Mouse (Mus musculus): ENCODE results near the gene Zfp618. TPM values are rescaled to one million over a fixed set of nuclear protein-coding genes. Genes with fewer than 3 reads are reported as not detected.

The Zfp618 gene
- polyA plus RNA-seq, 1 experiment: 12.8 TPM

- no peaks in the 10 kb centered on the region for H3K27me3 ChIP-seq (ENCODE audit: control insufficient read depth, insufficient read depth, low read length)
Measured at GRCm38 (mm10) chr4:63155596-63155995, 190.2 kb downstream of the Zfp618 start.

DNA sequence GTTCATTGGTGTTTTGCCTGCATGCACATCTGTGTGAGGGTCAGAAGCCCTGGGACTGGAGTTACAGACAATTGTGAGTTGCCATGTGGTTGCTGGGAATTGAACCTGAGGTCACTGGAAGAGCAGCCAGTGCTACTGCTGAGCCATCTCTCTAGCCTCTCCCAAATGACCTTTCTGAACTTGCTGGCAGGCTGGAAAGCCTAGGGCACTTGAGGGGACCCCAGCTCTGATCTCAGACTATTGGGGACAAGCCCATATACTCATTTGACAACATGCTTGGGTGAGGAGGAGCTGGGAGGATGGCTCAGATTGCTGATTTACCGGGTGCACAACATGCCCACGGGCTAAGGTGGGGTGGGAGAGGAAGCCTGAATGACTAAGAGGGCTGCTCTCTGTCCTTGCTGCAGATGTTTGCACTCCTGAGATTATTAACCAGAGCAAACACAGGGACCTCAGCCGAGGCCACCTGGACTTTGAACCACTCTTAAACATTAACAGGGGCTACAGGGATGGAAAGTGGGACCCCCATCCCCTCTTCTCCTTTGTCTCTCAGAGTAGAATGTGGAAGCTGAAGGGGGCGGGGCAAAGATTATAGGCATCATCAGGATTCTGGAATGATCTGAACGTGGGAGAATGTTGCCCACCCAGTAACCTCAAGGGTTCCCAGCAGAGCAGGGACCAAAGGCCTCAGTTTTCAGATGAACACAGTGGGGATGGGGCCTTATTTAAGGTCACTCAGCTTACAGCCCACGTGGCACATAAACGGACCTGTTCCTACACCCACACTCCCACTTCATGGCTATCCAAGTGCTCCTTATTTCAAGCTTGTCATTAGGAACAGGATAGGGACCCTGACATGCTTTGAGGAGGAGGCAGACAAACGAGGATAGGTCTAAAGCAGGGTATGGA is 191.6 kb downstream of the Zfp618 start:
- Histone ChIP-seq H3K4me3 (ENCODE audit: control insufficient read depth, low read depth, low read length) (no peak overlapping the region), H3K27ac (ENCODE audit: control insufficient read depth, insufficient read depth, low read depth, low read length) (no peak overlapping the region), H3K27me3 (ENCODE audit: control insufficient read depth, insufficient read depth, low read length) (no peaks in the 10 kb centered on the region), H3K36me3 (ENCODE audit: control insufficient read depth, insufficient read depth, low read length) (no peaks in the 10 kb centered on the region), H3K4me1 (ENCODE audit: control insufficient read depth, insufficient read depth, low read length) (no peaks in the 10 kb centered on the region)
- TF ChIP-seq CTCF (IDR thresholded peaks at IDR 0.05; ENCODE audit: control insufficient read depth, insufficient read depth, insufficient replicate concordance, low read depth, low read length): no peak
- no peak for TF ChIP-seq POLR2A (IDR thresholded peaks at IDR 0.05; ENCODE audit: control insufficient read depth, low read depth, low read length)

More at GRCm38 (mm10) chr4:63155596-63155995, 190.2 kb downstream of the Zfp618 start:
- Histone ChIP-seq H3K27ac (ENCODE audit: control insufficient read depth, insufficient read depth, low read depth, low read length) (no peak overlapping the region), H3K36me3 (ENCODE audit: control insufficient read depth, insufficient read depth, low read length) (no peaks in the 10 kb centered on the region), H3K4me3 (ENCODE audit: control insufficient read depth, low read depth, low read length) (no peak overlapping the region), H3K4me1 (ENCODE audit: control insufficient read depth, insufficient read depth, low read length) (no peaks in the 10 kb centered on the region)
- no peak for TF ChIP-seq POLR2A (IDR thresholded peaks at IDR 0.05; ENCODE audit: control insufficient read depth, low read depth, low read length)
- TF ChIP-seq CTCF (IDR thresholded peaks at IDR 0.05; ENCODE audit: control insufficient read depth, insufficient read depth, insufficient replicate concordance, low read depth, low read length): no peak

DNA sequence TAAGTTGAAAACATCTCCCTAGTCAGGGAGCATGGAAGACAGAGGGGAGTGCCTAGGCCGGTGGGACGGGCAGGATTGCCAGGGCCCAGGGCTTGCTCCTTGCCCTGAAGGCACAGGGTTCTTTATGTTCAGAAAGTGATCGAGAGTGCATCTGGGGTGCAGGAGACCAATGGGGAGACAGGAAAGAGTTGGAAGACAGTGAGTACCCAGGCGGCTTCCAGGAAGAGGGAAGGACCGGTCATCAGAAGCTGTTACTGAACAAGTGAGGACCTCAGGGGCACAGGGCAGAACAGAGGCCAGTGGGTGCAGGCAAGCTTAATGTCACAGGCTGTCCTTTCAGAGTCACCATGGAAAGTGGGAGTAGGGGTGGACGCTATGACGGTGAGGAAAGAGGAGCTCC is 192.8 kb downstream of the Zfp618 start:
- TF ChIP-seq CTCF (IDR thresholded peaks at IDR 0.05; ENCODE audit: control insufficient read depth, insufficient read depth, insufficient replicate concordance, low read depth, low read length): no peak
- TF ChIP-seq POLR2A (IDR thresholded peaks at IDR 0.05; ENCODE audit: control insufficient read depth, low read depth, low read length): no peak
- Histone ChIP-seq H3K27ac (ENCODE audit: control insufficient read depth, insufficient read depth, low read depth, low read length) (no peak overlapping the region), H3K4me1 (ENCODE audit: control insufficient read depth, insufficient read depth, low read length) (no peaks in the 10 kb centered on the region), H3K36me3 (ENCODE audit: control insufficient read depth, insufficient read depth, low read length) (no peaks in the 10 kb centered on the region), H3K27me3 (ENCODE audit: control insufficient read depth, insufficient read depth, low read length) (no peaks in the 10 kb centered on the region), H3K4me3 (ENCODE audit: control insufficient read depth, low read depth, low read length) (no peak overlapping the region)

- no peak overlapping the region for H3K27ac ChIP-seq (ENCODE audit: control insufficient read depth, insufficient read depth, low read depth, low read length)
Measured at GRCm38 (mm10) chr4:63158961-63159592, 193.7 kb downstream of the Zfp618 start.

DNA sequence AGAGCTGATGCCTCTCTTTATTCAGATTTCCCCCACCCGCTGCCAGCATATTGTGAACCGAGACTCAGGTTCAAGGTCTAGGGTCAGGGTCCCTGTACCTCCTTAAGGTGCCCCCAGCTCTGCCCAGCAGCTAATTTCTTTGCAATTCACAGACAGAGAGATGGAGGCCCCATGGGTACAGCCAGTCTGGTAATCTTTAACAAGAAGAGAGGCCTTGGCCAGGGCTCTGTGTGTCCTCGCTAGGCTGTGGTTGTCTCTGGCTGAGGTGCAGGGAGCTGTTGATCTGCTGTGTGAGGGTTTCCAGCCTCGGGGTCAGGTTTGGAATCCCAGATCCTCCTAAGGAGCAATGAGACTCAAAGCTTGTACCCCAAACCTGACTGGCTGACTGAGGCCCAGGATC is 200.3 kb downstream of the Zfp618 start:
- Histone ChIP-seq H3K36me3 (ENCODE audit: control insufficient read depth, insufficient read depth, low read length) (no peaks in the 10 kb centered on the region), H3K4me1 (ENCODE audit: control insufficient read depth, insufficient read depth, low read length) (no peaks in the 10 kb centered on the region), H3K27me3 (ENCODE audit: control insufficient read depth, insufficient read depth, low read length) (no peaks in the 10 kb centered on the region), H3K4me3 (ENCODE audit: control insufficient read depth, low read depth, low read length) (no peak overlapping the region), H3K27ac (ENCODE audit: control insufficient read depth, insufficient read depth, low read depth, low read length) (no peak overlapping the region)
- TF ChIP-seq POLR2A (IDR thresholded peaks at IDR 0.05; ENCODE audit: control insufficient read depth, low read depth, low read length) (no peak), CTCF (IDR thresholded peaks at IDR 0.05; ENCODE audit: control insufficient read depth, insufficient read depth, insufficient replicate concordance, low read depth, low read length) (no peak)

More at GRCm38 (mm10) chr4:63158961-63159592, 193.7 kb downstream of the Zfp618 start:
- Histone ChIP-seq H3K4me1 (ENCODE audit: control insufficient read depth, insufficient read depth, low read length) (no peaks in the 10 kb centered on the region), H3K4me3 (ENCODE audit: control insufficient read depth, low read depth, low read length) (no peak overlapping the region), H3K36me3 (ENCODE audit: control insufficient read depth, insufficient read depth, low read length) (no peaks in the 10 kb centered on the region), H3K27me3 (ENCODE audit: control insufficient read depth, insufficient read depth, low read length) (no peaks in the 10 kb centered on the region)
- TF ChIP-seq POLR2A (IDR thresholded peaks at IDR 0.05; ENCODE audit: control insufficient read depth, low read depth, low read length): no peak
- peak; percentile 81; the same call in 1 of the 2 replicates for TF ChIP-seq CTCF (IDR thresholded peaks at IDR 0.05; ENCODE audit: control insufficient read depth, insufficient read depth, insufficient replicate concordance, low read depth, low read length)

- H3K27ac ChIP-seq (ENCODE audit: control insufficient read depth, insufficient read depth, low read depth, low read length): no peak overlapping the region
Measured at GRCm38 (mm10) chr4:63166323-63166722, 200.9 kb downstream of the Zfp618 start.

DNA sequence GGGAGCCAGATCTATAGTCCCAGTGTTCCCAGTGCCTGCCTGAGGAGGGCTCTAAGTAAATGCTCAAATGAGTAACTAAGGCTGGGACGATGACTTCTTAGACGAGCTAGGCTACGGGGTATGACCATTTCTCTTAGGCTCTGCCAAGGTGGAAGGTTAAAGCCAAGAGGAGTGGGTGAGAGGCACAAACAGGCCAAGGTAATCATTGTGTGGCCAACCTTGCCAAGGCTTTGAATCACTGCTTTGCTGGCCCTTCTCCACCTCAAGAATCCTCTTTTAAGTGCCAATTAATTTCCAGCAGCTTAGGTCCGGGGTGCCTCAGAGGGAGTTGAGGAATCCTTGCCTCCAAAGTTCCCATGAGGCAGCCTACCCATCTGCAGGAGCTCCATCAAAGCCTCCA is 204.7 kb downstream of the Zfp618 start:
- Histone ChIP-seq H3K4me3 (ENCODE audit: control insufficient read depth, low read depth, low read length) (no peak overlapping the region), H3K4me1 (ENCODE audit: control insufficient read depth, insufficient read depth, low read length) (no peaks in the 10 kb centered on the region), H3K27ac (ENCODE audit: control insufficient read depth, insufficient read depth, low read depth, low read length) (no peak overlapping the region), H3K36me3 (ENCODE audit: control insufficient read depth, insufficient read depth, low read length) (no peaks in the 10 kb centered on the region), H3K27me3 (ENCODE audit: control insufficient read depth, insufficient read depth, low read length) (no peaks in the 10 kb centered on the region)
- TF ChIP-seq CTCF (IDR thresholded peaks at IDR 0.05; ENCODE audit: control insufficient read depth, insufficient read depth, insufficient replicate concordance, low read depth, low read length): no peak
- no peak for TF ChIP-seq POLR2A (IDR thresholded peaks at IDR 0.05; ENCODE audit: control insufficient read depth, low read depth, low read length)

More at GRCm38 (mm10) chr4:63166323-63166722, 200.9 kb downstream of the Zfp618 start:
- Histone ChIP-seq H3K36me3 (ENCODE audit: control insufficient read depth, insufficient read depth, low read length) (no peaks in the 10 kb centered on the region), H3K4me3 (ENCODE audit: control insufficient read depth, low read depth, low read length) (no peak overlapping the region), H3K27me3 (ENCODE audit: control insufficient read depth, insufficient read depth, low read length) (no peaks in the 10 kb centered on the region), H3K4me1 (ENCODE audit: control insufficient read depth, insufficient read depth, low read length) (no peaks in the 10 kb centered on the region)
- TF ChIP-seq CTCF (IDR thresholded peaks at IDR 0.05; ENCODE audit: control insufficient read depth, insufficient read depth, insufficient replicate concordance, low read depth, low read length) (no peak), POLR2A (IDR thresholded peaks at IDR 0.05; ENCODE audit: control insufficient read depth, low read depth, low read length) (no peak)

Data from testis, adult 2 months (tissue).